Mouse (Mus musculus) spleen, adult 2 months (tissue): Measurements from ENCODE around the gene Ext2.

ENCODE experiments used
- CTCF ChIP-seq: fragments of 200-500 bp; IDR thresholded peaks from 2 replicates; pipeline ENCODE4 v1.5.1; 2011; ENCODE audit warnings: mild to moderate bottlenecking, inconsistent platforms; ENCODE audit not compliant: insufficient read depth, insufficient read length, insufficient replicate concordance; ENCODE audit errors: extremely low read depth
- POLR2A ChIP-seq: fragments of 200-500 bp; IDR thresholded peaks from 2 replicates; pipeline ENCODE4 v1.6.1; 2011; ENCODE audit warnings: low read depth, low read length, inconsistent platforms

- TF ChIP-seq POLR2A (no peak), CTCF (no peak)
These were observed 52.5 kb downstream of the Ext2 start for GRCm38 (mm10) chr2:93769875-93770274.
